Mouse (Mus musculus) myocyte (in vitro differentiated cells): ENCODE results near the gene Zfp3. TPM values are rescaled to one million over a fixed set of nuclear protein-coding genes. Genes with fewer than 3 reads are reported as not detected.

Experiments used
- H3K27me3 ChIP-seq: one replicate; pipeline ENCODE4 v1.6.1; 2011; ENCODE audit not compliant: control insufficient read depth, insufficient read depth, insufficient read length
- H3K36me3 ChIP-seq: one replicate; pipeline ENCODE4 v1.6.1; 2011; ENCODE audit not compliant: control insufficient read depth, insufficient read depth
- H3K4me2 ChIP-seq: one replicate; pipeline ENCODE4 v1.6.1; 2011; ENCODE audit warnings: low read depth, control low read depth
- H3K4me3 ChIP-seq: one replicate; pipeline ENCODE4 v1.5.1; 2011; ENCODE audit warnings: mild to moderate bottlenecking, control low read depth, moderate library complexity
- H3K79me2 ChIP-seq: one replicate; pipeline ENCODE4 v1.6.1; 2011; ENCODE audit not compliant: control insufficient read depth, insufficient read depth
- H3ac ChIP-seq: one replicate; pipeline ENCODE4 v1.6.1; 2011; ENCODE audit not compliant: control insufficient read depth, insufficient read length
- CEBPB ChIP-seq: IDR thresholded peaks from 2 replicates; pipeline ENCODE4 v1.6.1; 2011; ENCODE audit warnings: mild to moderate bottlenecking, moderate library complexity; ENCODE audit not compliant: poor library complexity, insufficient read depth, severe bottlenecking
- E2F4 ChIP-seq: IDR thresholded peaks from one replicate; pipeline ENCODE4 v1.6.1; 2011; ENCODE audit warnings: mild to moderate bottlenecking, control low read depth, moderate library complexity; ENCODE audit not compliant: insufficient read depth
- MAX ChIP-seq: IDR thresholded peaks from one replicate; pipeline ENCODE4 v1.6.1; 2011; ENCODE audit warnings: low read depth, mild to moderate bottlenecking, control low read depth
- MYOD1 ChIP-seq, 3 experiments: IDR thresholded peaks; one replicate each; pipeline ENCODE4 v1.6.1; 2011; ENCODE audit warnings: control low read depth in 2 of 3, low read depth in 2 of 3, mild to moderate bottlenecking in 2 of 3, moderate library complexity in 1 of 3; ENCODE audit not compliant: insufficient read length in 2 of 3, control insufficient read depth in 1 of 3
- MYOG ChIP-seq, 3 experiments: IDR thresholded peaks; one replicate each; pipeline ENCODE4 v1.6.1; 2011; ENCODE audit warnings: control low read depth in 2 of 3, low read depth in 2 of 3, mild to moderate bottlenecking in 2 of 3; ENCODE audit not compliant: insufficient read length in 2 of 3, control insufficient read depth in 1 of 3, insufficient read depth in 1 of 3
- POLR2A ChIP-seq: IDR thresholded peaks from one replicate; pipeline ENCODE4 v1.6.1; 2011; ENCODE audit warnings: low read depth, mild to moderate bottlenecking, control low read depth, moderate library complexity; ENCODE audit not compliant: insufficient read length
- POLR2AphosphoS2 ChIP-seq: IDR thresholded peaks from one replicate; pipeline ENCODE4 v1.6.1; 2011; ENCODE audit warnings: low read depth, control low read depth; ENCODE audit not compliant: insufficient read length
- REST ChIP-seq: IDR thresholded peaks from one replicate; pipeline ENCODE4 v1.6.1; 2011; ENCODE audit warnings: mild to moderate bottlenecking, control low read depth, moderate library complexity; ENCODE audit not compliant: insufficient read depth, insufficient read length
- SRF ChIP-seq: IDR thresholded peaks from one replicate; pipeline ENCODE4 v1.6.1; 2011; ENCODE audit warnings: low read depth; ENCODE audit not compliant: control insufficient read depth, insufficient read length
- TCF12 ChIP-seq: IDR thresholded peaks from one replicate; pipeline ENCODE4 v1.6.1; 2011; ENCODE audit warnings: mild to moderate bottlenecking, control low read depth; ENCODE audit not compliant: poor library complexity, insufficient read depth, severe bottlenecking
- TCF3 ChIP-seq: IDR thresholded peaks from one replicate; pipeline ENCODE4 v1.6.1; 2011; ENCODE audit warnings: low read depth, control low read depth; ENCODE audit not compliant: insufficient read length
- USF1 ChIP-seq: IDR thresholded peaks from one replicate; pipeline ENCODE4 v1.6.1; 2011; ENCODE audit warnings: low read depth, mild to moderate bottlenecking, control low read depth, moderate library complexity
- polyA plus RNA-seq: library from polyadenylated mRNA; unstranded; fragments of >200 nt; fragmentation: generic; extraction: Trizol; gene quantifications from one replicate; pipeline ENCODE4 v1.2.1, GENCODE M21; 2012; ENCODE audit warnings: missing spikeins

Zfp3 gene
- polyA plus RNA-seq, 1 experiment, result 2.7 TPM

GRCm38 (mm10) chr11:70785908-70786307, 21.9 kb downstream of the Zfp3 start:
- no peak for TF ChIP-seq MYOG (IDR thresholded peaks at IDR 0.05; ENCODE audit: control insufficient read depth in 1 of 3, insufficient read depth in 1 of 3, insufficient read length in 2 of 3, low read depth in 2 of 3)
- TF ChIP-seq E2F4, result no peak
- no peak for TF ChIP-seq TCF12
- TF ChIP-seq POLR2A, result no peak
- TF ChIP-seq MYOD1 (IDR thresholded peaks at IDR 0.05; ENCODE audit: control insufficient read depth in 1 of 3, insufficient read length in 2 of 3, low read depth in 2 of 3), result no peak
- TF ChIP-seq SRF, result no peak
- no peak for TF ChIP-seq CEBPB
- no peak for TF ChIP-seq USF1
- no peak for TF ChIP-seq POLR2AphosphoS2
- TF ChIP-seq REST, result no peak
- TF ChIP-seq MAX, result no peak
- no peak for TF ChIP-seq TCF3
- Histone ChIP-seq H3K4me2 (peak overlapping the region; percentile 31), H3K27me3 (no peaks in the 10 kb centered on the region), H3K36me3 (no peaks in the 10 kb centered on the region), H3ac (no peak overlapping the region), H3K4me3 (no peak overlapping the region), H3K79me2 (no peaks in the 10 kb centered on the region)

GRCm38 (mm10) chr11:70787052-70787451, 23.0 kb downstream of the Zfp3 start:
- Histone ChIP-seq H3K4me3 (no peak overlapping the region), H3ac (no peak overlapping the region), H3K36me3 (no peaks in the 10 kb centered on the region), H3K4me2 (no peak overlapping the region), H3K79me2 (no peaks in the 10 kb centered on the region), H3K27me3 (no peaks in the 10 kb centered on the region)
- TF ChIP-seq REST, result no peak
- TF ChIP-seq TCF3, result no peak
- no peak for TF ChIP-seq MYOG (IDR thresholded peaks at IDR 0.05; ENCODE audit: control insufficient read depth in 1 of 3, insufficient read depth in 1 of 3, insufficient read length in 2 of 3, low read depth in 2 of 3)
- TF ChIP-seq E2F4, result no peak
- no peak for TF ChIP-seq POLR2A
- TF ChIP-seq MAX, result no peak
- no peak for TF ChIP-seq POLR2AphosphoS2
- TF ChIP-seq SRF, result no peak
- TF ChIP-seq USF1, result no peak
- TF ChIP-seq CEBPB, result no peak
- no peak for TF ChIP-seq MYOD1 (IDR thresholded peaks at IDR 0.05; ENCODE audit: control insufficient read depth in 1 of 3, insufficient read length in 2 of 3, low read depth in 2 of 3)
- TF ChIP-seq TCF12, result no peak

GRCm38 (mm10) chr11:70788972-70789655, 25.1 kb downstream of the Zfp3 start:
- Histone ChIP-seq H3K4me3 (no peak overlapping the region), H3K79me2 (no peaks in the 10 kb centered on the region), H3K4me2 (no peak overlapping the region), H3K36me3 (no peaks in the 10 kb centered on the region), H3ac (no peak overlapping the region), H3K27me3 (no peaks in the 10 kb centered on the region)
- no peak for TF ChIP-seq E2F4
- TF ChIP-seq POLR2AphosphoS2, result no peak
- TF ChIP-seq CEBPB, result no peak
- no peak for TF ChIP-seq REST
- TF ChIP-seq USF1, result no peak
- TF ChIP-seq TCF12, result no peak
- no peak for TF ChIP-seq MYOG (IDR thresholded peaks at IDR 0.05; ENCODE audit: control insufficient read depth in 1 of 3, insufficient read depth in 1 of 3, insufficient read length in 2 of 3, low read depth in 2 of 3)
- TF ChIP-seq TCF3, result no peak
- TF ChIP-seq MAX, result no peak
- TF ChIP-seq MYOD1 (IDR thresholded peaks at IDR 0.05; ENCODE audit: control insufficient read depth in 1 of 3, insufficient read length in 2 of 3, low read depth in 2 of 3), result no peak
- no peak for TF ChIP-seq SRF
- TF ChIP-seq POLR2A, result no peak

GRCm38 (mm10) chr11:70790426-70790825, 26.4 kb downstream of the Zfp3 start:
- Histone ChIP-seq H3K27me3 (no peaks in the 10 kb centered on the region), H3K4me2 (no peak overlapping the region), H3K36me3 (no peaks in the 10 kb centered on the region), H3K79me2 (no peaks in the 10 kb centered on the region), H3ac (no peak overlapping the region), H3K4me3 (no peak overlapping the region)
- TF ChIP-seq E2F4, result no peak
- TF ChIP-seq SRF, result no peak
- no peak for TF ChIP-seq USF1
- TF ChIP-seq MAX, result no peak
- no peak for TF ChIP-seq TCF12
- no peak for TF ChIP-seq CEBPB
- TF ChIP-seq POLR2AphosphoS2, result no peak
- TF ChIP-seq REST, result no peak
- no peak for TF ChIP-seq MYOG (IDR thresholded peaks at IDR 0.05; ENCODE audit: control insufficient read depth in 1 of 3, insufficient read depth in 1 of 3, insufficient read length in 2 of 3, low read depth in 2 of 3)
- no peak for TF ChIP-seq MYOD1 (IDR thresholded peaks at IDR 0.05; ENCODE audit: control insufficient read depth in 1 of 3, insufficient read length in 2 of 3, low read depth in 2 of 3)
- no peak for TF ChIP-seq POLR2A
- no peak for TF ChIP-seq TCF3
